In the genomic region with DNA sequence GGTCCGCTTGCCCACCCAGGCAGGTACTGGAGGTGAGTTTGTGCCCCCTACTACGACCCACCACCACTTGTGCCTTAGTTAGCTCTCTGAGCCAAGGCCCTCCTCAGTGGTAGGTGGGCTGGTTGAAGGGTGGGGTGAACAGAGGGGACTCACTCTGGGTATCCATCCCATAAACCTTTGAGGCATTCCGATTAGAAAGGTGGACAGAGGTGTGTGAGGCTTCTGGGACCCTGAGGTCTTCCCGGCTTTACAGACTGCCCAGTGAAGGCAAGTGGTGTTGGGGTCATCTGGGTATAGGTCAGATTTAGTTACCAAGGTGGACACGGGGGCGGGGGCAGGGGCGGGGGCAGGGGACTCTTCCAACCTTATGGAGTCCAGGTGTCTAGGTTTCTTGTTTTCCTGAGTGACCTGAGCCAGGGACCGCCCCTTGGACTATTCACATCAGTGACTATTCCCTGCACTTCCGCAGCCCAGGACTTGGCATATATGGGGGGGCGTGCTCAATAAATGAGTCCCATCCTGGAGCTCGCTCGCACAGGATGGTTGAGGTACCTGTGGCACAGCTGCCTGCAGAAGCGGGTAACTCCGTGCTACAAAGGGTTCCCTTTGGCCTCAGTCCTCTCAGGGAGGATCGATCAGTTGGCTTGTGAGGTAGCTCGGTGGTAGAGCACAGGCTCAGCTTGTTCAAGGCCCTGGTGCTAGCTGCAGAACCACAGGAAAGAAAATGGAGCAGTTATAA, we compare ENCODE assay signal across 8 mouse cellular contexts. TPM values are rescaled to one million over a fixed set of nuclear protein-coding genes. Genes with fewer than 3 reads are reported as not detected.
DNase-seq lines count a peak whose midpoint lies in the region; ATAC-seq and TF ChIP-seq lines count a peak whose summit lies in the region.

No protein-coding gene starts in this region.

- H3K4me1 ChIP-seq in megakaryocyte, embryonic 14.5 days: peaks cover 83% of the 10 kb centered on the region
- H3K4me1 ChIP-seq in heart, postnatal 0 days (ENCODE audit: control insufficient read depth, insufficient read depth): peaks cover 7% of the 10 kb centered on the region
- H3K4me1 ChIP-seq in limb, embryonic 13.5 days: peaks cover 72% of the 10 kb centered on the region
- peaks cover 42% of the 10 kb centered on the region for H3K4me1 ChIP-seq in stomach, embryonic 15.5 days

- DNase-seq in heart, postnatal 0 days (ENCODE audit: low spot score): no peak
- no peak for DNase-seq in T-cell, adult 2 months (ENCODE audit: low spot score)
- DNase-seq in left cerebral cortex, postnatal 36 days (ENCODE audit: low spot score in 2 of 2): no peak

- peak overlapping the region; percentile 94 for H3K9ac ChIP-seq in heart, postnatal 0 days (replicated peaks; ENCODE audit: low read depth, low read length)
- H3K9ac ChIP-seq in limb, embryonic 13.5 days: peak overlapping the region; percentile 99
- H3K9ac ChIP-seq in stomach, embryonic 15.5 days: peak overlapping the region; percentile 94; the same call in 1 of the 2 replicates

- H3K27ac ChIP-seq in heart, postnatal 0 days (ENCODE audit: low read depth): 0 out of 2 replicates have a peak overlapping the region, but pooled peaks have one; percentile 54
- peak overlapping the region; percentile 94 for H3K27ac ChIP-seq in limb, embryonic 13.5 days
- peak overlapping the region; percentile 86 for H3K27ac ChIP-seq in stomach, embryonic 15.5 days

- peaks cover 23% of the 10 kb centered on the region for H3K27me3 ChIP-seq in megakaryocyte, embryonic 14.5 days (replicated peaks)
- no peaks in the 10 kb centered on the region for H3K27me3 ChIP-seq in heart, postnatal 0 days (ENCODE audit: control insufficient read depth, insufficient read depth, low read length)
- no peaks in the 10 kb centered on the region for H3K27me3 ChIP-seq in limb, embryonic 13.5 days
- H3K27me3 ChIP-seq in stomach, embryonic 15.5 days (replicated peaks): no peaks in the 10 kb centered on the region

- no peak for ATAC-seq in megakaryocyte, adult 5-6 weeks (ENCODE audit: poor library complexity, severe bottlenecking)
- no peak for ATAC-seq in heart, postnatal 0 days (ENCODE audit: insufficient read depth, low read depth)
- peak; percentile 22; the same call in 1 of the 2 replicates for ATAC-seq in limb, embryonic 13.5 days (ENCODE audit: low FRiP score, low read depth)
- ATAC-seq in stomach, embryonic 15.5 days (ENCODE audit: insufficient read depth, low FRiP score, low read depth): no peak
- ATAC-seq in granulocyte monocyte progenitor cell, adult 5-6 weeks (replicated peaks; ENCODE audit: poor library complexity, severe bottlenecking): no peak

- peak overlapping the region; percentile 98 for H3K4me2 ChIP-seq in heart, postnatal 0 days (ENCODE audit: low read depth, low read length)
- H3K4me2 ChIP-seq in limb, embryonic 13.5 days (replicated peaks): peak overlapping the region; percentile 86
- H3K4me2 ChIP-seq in stomach, embryonic 15.5 days: peak overlapping the region; percentile 78

- TF ChIP-seq EP300 in heart, postnatal 0 days (IDR thresholded peaks at IDR 0.05; ENCODE audit: low read depth): no peak

- H3K36me3 ChIP-seq in megakaryocyte, embryonic 14.5 days (replicated peaks; ENCODE audit: low read length): peaks cover 39% of the 10 kb centered on the region
- no peaks in the 10 kb centered on the region for H3K36me3 ChIP-seq in heart, postnatal 0 days (replicated peaks; ENCODE audit: control insufficient read depth, insufficient read depth, low read length)
- H3K36me3 ChIP-seq in limb, embryonic 13.5 days: peaks cover 25% of the 10 kb centered on the region
- H3K36me3 ChIP-seq in stomach, embryonic 15.5 days: no peaks in the 10 kb centered on the region

- peak overlapping the region; percentile 96 for H3K4me3 ChIP-seq in megakaryocyte, embryonic 14.5 days (replicated peaks)
- peak overlapping the region; percentile 82 for H3K4me3 ChIP-seq in heart, postnatal 0 days (ENCODE audit: low read depth, low read length)
- peak overlapping the region; percentile 84 for H3K4me3 ChIP-seq in limb, embryonic 13.5 days
- peak overlapping the region; percentile 72 for H3K4me3 ChIP-seq in stomach, embryonic 15.5 days (replicated peaks)

- intact Hi-C loops in left cerebral cortex, postnatal 36 days (cut with DNase I): loop anchor here (5.0 kb wide), 1 partner anchor 48 kb away; no protein-coding TSS in a partner anchor

- TF ChIP-seq CTCF in heart, postnatal 0 days (IDR thresholded peaks at IDR 0.05; ENCODE audit: low read depth): no peak

- 82% methylated on average over 16 of the region's 16 CpGs for WGBS in heart, postnatal 0 days
- WGBS in limb, embryonic 13.5 days: 47% methylated on average over 16 of the region's 16 CpGs
- 55% methylated on average over 16 of the region's 16 CpGs for WGBS in stomach, embryonic 15.5 days

- H3K9me3 ChIP-seq in megakaryocyte, embryonic 14.5 days: no peaks in the 10 kb centered on the region
- no peaks in the 10 kb centered on the region for H3K9me3 ChIP-seq in heart, postnatal 0 days (replicated peaks; ENCODE audit: control insufficient read depth, low read length)
- H3K9me3 ChIP-seq in limb, embryonic 13.5 days: no peaks in the 10 kb centered on the region
- no peaks in the 10 kb centered on the region for H3K9me3 ChIP-seq in stomach, embryonic 15.5 days

RNA-seq across cellular contexts. Expression of gene Src, which starts 6.8 kb away (rescaled TPM):
- 186 and 225 TPM in 2 replicates for polyA plus RNA-seq in megakaryocyte, embryonic 14.5 days (2012; ENCODE audit: insufficient read depth, low replicate concordance)
- 0.11 TPM in 1 of 2 replicates, not detected in the other for total RNA-seq in megakaryocyte, adult 5-6 weeks (2015)
- 0.26 TPM in 1 of 2 replicates, not detected in the other for total RNA-seq in megakaryocyte, adult 5-6 weeks (2017)
- 14.2 and 15.5 TPM in 2 replicates for total RNA-seq in heart, postnatal 0 days (2014; rRNA removed; ENCODE audit: low replicate concordance)
- polyA plus RNA-seq in heart, postnatal 0 days (2015; fragmentation: Nextera tagmentation; extraction: Ambion mirVana): 2.5 and 2.9 TPM in 2 replicates
- 20.8 and 22.4 TPM in 2 replicates for polyA plus RNA-seq in limb, embryonic 13.5 days (2015; fragmentation: Nextera tagmentation; extraction: Ambion mirVana)
- polyA plus RNA-seq in stomach, embryonic 15.5 days (2015; fragmentation: Nextera tagmentation; extraction: Ambion mirVana): 18.2 and 18.4 TPM in 2 replicates
- 0.49 and 0.90 TPM in 2 replicates for total RNA-seq in granulocyte monocyte progenitor cell, adult 5-6 weeks (2014; fragmentation: Nextera tagmentation)
- total RNA-seq in granulocyte monocyte progenitor cell, adult 5-6 weeks (2017): 0.22 TPM in 1 of 2 replicates, not detected in the other
- 100 to 1,000 TPM; 130 to 131 TPM for total RNA-seq in left cerebral cortex, postnatal 36 days (2021)

RNA-seq across cellular contexts. Expression of gene Manbal, which starts 57.7 kb away (rescaled TPM):
- 42.3 and 73.0 TPM in 2 replicates for polyA plus RNA-seq in megakaryocyte, embryonic 14.5 days (2012; ENCODE audit: insufficient read depth, low replicate concordance)
- 18.7 and 21.5 TPM in 2 replicates for total RNA-seq in megakaryocyte, adult 5-6 weeks (2015)
- total RNA-seq in megakaryocyte, adult 5-6 weeks (2017): 9.3 and 10.5 TPM in 2 replicates
- total RNA-seq in heart, postnatal 0 days (2014; rRNA removed; ENCODE audit: low replicate concordance): 23.6 and 29.6 TPM in 2 replicates
- polyA plus RNA-seq in heart, postnatal 0 days (2015; fragmentation: Nextera tagmentation; extraction: Ambion mirVana): 51.1 and 55.5 TPM in 2 replicates
- 93.8 and 104 TPM in 2 replicates for polyA plus RNA-seq in limb, embryonic 13.5 days (2015; fragmentation: Nextera tagmentation; extraction: Ambion mirVana)
- polyA plus RNA-seq in stomach, embryonic 15.5 days (2015; fragmentation: Nextera tagmentation; extraction: Ambion mirVana): 68.3 and 78.5 TPM in 2 replicates
- total RNA-seq in granulocyte monocyte progenitor cell, adult 5-6 weeks (2014; fragmentation: Nextera tagmentation): 21.7 and 29.6 TPM in 2 replicates
- 6.9 and 7.1 TPM in 2 replicates for total RNA-seq in granulocyte monocyte progenitor cell, adult 5-6 weeks (2017)
- 10 to 100 TPM; 65.5 to 67.4 TPM for total RNA-seq in left cerebral cortex, postnatal 36 days (2021)
